Mouse (Mus musculus) spleen, postnatal 14 days (tissue): ENCODE data around the gene Olfr669.
"Not testable (repeated sequence)": the region's sequence is repeated elsewhere in the genome, so short reads cannot be mapped to it uniquely, and the experiment has no call there.

Source experiments
- DNase-seq, 2 experiments: peaks; one replicate each; pipeline ENCODE4 v3.0.0; 2021 to 2022; ENCODE audit warnings: low spot score in 2 of 2

Olfr669 gene

DNA sequence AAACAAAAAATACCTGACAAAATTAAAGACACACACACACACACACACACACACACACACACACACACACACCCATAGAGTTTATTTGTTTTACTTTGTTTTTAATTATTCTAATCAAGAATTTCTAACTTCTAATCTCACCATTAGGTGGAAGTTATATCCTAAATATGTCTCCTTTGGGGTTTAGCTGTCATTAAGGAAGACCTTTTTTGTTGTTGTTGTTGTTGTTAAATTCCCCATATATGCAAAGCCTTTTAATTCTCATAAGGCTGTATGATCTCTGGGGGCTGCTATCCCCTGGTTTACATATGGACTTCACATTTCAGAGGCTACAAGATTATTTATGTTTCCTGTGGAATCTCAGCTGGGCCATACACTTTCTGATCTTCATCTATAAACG, at the start of gene Olfr669:
Gene Olfr669 (plus strand): TSS at position 301 of the 400 bp plus-strand sequence.
- DNase-seq = no peak

DNA sequence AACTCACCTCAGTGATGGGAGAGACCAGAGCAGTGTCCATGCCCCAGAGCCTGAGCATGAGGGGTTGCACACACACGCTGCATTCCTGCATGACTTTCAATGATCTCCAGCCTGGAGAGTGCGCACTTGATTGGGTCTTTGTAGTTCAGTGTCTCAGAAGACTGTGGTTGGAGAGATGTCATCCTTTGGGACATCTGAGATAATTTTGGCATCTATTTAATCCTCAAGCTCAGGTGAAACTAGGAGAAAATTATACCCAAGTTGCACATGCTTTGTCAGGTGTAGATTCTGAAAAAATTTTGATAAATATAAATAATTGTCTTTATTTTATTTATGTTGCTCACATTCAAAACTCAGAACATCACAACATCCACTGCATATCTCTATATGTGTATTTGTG, 38.2 kb upstream of the Olfr669 start, which contains the start of gene Olfr666:
Gene Olfr666 (minus strand): TSS at position 101 of the 400 bp plus-strand sequence.
- no peak for DNase-seq

DNA sequence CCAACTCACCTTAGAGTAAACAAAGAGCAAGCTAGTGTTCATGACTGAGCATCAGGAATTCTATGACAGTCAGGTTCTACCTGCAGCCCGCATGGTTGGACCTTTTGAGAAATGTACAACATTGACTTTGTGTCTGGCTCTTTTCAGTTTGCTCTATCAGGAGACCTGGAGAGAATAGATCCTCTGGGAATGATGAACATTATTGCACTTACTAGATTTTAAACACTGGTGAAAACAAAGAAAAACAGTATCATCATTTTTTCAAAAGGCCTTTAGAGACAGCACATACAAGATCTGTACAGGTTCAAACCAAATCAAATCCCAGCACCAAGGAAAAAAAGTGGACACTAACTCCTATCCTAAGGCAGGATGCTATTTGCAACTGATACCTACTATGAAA, 12.7 kb upstream of the Olfr669 start, which contains the start of gene Olfr667:
Gene Olfr667 (minus strand): TSS at position 101 of the 400 bp plus-strand sequence.
- no peak for DNase-seq

DNA sequence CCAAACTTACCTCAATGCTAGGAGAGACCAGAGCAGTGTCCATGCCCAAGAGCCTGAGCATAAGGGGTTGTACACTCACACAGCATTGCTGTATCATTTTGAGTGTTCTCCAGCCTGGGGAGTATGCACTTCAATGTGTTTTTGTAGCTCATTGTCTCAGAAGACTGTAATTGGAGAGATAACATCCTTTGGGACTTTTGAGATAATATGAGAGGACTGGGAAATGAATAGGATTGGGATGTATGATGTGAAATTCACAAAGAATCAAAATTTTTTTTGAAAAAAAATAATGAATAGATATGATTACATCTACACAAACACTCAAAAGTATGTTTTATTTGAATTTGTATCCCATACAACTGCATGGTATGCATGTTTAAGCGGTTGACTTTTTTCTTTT, 6.1 kb upstream of the Olfr669 start, which contains the start of gene Olfr668:
Gene Olfr668 (minus strand): TSS at position 101 of the 400 bp plus-strand sequence.
- no peak for DNase-seq

DNA sequence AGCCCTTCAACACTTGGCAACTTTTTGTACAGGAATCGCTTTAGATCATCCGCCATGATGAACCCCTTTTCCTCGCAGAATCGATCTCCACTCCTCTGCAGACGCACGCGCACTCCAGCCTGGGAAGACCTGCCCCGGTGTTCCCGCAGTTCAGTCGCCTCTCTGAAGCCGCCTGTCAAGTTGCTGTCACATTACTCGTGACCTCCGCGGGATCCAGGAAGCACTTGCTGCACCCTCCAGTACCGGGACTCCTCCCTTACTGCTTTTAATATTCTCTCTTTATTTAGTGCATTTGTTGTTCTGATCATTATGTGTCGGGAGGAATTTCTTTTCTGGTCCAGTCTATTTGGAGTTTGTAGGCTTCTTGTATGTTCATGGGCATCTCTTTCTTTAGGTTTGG, 16.2 kb downstream of the Olfr669 start:
- not testable (repeated sequence) for DNase-seq

DNA sequence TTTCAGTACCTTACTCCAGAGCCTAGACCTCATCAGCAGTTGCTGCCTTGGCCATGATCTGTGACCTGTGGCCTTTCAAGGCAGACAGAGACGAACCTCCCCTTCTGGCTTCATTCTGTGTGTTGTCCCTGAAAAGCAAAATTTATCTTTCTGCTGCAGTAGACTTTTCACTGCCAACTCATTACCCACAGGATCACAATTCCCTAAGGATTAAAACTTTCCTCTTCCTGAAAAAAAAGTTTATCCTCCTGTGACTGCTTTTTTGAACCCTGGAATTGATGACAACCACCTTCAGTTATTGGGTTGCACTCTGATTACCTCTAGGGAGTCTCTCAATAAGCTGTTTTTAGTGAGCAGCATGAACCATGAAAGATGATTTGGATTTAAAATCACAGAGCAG, 28.5 kb downstream of the Olfr669 start, which contains the start of gene Olfr670:
Gene Olfr670 (minus strand): TSS at position 101 of the 400 bp plus-strand sequence.
- DNase-seq = no peak

DNA sequence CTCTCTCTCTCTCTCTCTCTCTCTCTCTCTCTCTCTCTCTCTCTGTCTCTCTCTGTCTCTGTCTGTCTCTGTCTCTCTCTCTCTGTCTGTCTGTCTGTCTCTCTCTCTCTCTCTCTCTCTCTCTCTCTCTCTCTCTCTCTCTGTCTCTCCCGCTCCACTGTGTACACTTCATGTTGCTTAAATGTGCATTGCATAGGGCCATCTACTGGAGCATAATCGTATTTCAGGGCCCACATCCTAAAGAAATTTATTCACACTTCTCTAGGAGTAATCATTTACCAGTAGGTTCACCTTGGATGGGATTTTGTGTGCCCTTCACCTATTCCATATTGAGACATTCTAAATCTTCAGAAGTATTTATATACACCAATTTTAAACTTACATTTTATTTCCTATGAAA, 38.5 kb downstream of the Olfr669 start:
- DNase-seq = not testable (repeated sequence)

DNA sequence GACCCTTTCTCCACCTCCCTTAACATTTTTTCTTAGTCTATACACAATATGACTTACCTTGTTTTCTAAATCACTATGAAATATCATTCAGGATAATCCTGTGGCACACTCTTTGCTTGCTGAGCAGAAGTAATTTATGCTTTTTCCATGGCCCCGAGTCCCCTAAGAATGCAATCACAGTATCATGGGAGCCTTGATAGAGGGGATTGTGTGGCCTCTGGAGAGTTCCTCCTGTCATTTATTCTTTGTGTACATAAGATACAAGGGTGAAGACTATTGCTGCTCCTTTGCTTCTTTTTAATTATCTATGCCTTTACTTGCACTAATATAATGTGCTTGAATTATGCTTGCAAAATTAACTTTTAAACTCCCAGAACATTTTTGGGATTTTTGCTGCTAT, 45.0 kb downstream of the Olfr669 start, which contains the start of gene Olfr671:
Gene Olfr671 (minus strand): TSS at position 101 of the 400 bp plus-strand sequence.
- no peak for DNase-seq
